Mouse (Mus musculus): ENCODE data around the gene Rmnd5b. TPM values are rescaled to one million over a fixed set of nuclear protein-coding genes. Genes with fewer than 3 reads are reported as not detected.

Rmnd5b gene
- polyA plus RNA-seq, 1 experiment, result 41.0 TPM

DNA sequence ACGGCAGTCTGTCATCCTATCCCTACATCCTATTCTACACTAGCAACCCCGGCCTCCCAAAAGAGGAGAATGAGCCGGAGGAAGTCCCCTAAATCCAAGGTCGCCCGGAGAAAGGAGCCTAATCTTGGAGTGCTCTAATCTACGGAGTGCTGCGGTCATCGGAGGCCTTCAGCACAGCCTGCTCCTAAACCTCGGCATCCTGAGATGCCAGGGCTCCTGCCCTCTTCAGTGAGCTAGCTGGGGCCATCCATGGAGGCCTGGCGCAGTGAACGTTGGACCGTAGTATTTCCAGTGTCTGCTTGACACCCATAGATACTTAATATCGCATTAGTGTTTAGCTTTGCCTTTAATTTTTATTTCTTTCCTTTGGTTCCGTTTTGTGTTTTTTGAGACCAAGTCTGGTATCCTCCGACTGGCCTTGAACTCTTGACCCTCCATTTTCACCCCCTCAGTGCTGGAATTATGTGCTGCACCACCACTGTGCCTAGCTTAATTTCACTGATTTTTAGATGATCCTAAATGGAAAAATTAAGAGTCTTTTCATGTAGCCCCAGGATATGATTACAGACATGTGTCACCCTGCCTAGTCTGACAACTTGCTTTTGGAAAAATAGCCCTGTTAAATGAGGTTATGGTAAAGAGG lies 28.5 kb downstream of the Rmnd5b start:
- peak overlapping the region; percentile 96 for H3K4me2 ChIP-seq (ENCODE audit: low read depth)
- peaks cover 42% of the 10 kb centered on the region for H3K79me2 ChIP-seq (ENCODE audit: control insufficient read depth, insufficient read depth)
- peak overlapping the region; percentile 85 for H3ac ChIP-seq (ENCODE audit: control insufficient read depth, insufficient read length)
- no peaks in the 10 kb centered on the region for H3K27me3 ChIP-seq (ENCODE audit: control insufficient read depth, insufficient read depth, insufficient read length)
- H3K36me3 ChIP-seq (ENCODE audit: control insufficient read depth, insufficient read depth), result peaks cover 33% of the 10 kb centered on the region
- peak overlapping the region; percentile 67 for H3K4me3 ChIP-seq
- TF ChIP-seq MYOD1 (IDR thresholded peaks at IDR 0.05; ENCODE audit: control insufficient read depth in 1 of 3, insufficient read length in 2 of 3, low read depth in 2 of 3), result no peak
- TF ChIP-seq USF1 (IDR thresholded peaks at IDR 0.05; ENCODE audit: low read depth), result no peak
- TF ChIP-seq MAX (IDR thresholded peaks at IDR 0.05; ENCODE audit: low read depth), result no peak
- no peak for TF ChIP-seq TCF3 (IDR thresholded peaks at IDR 0.05; ENCODE audit: insufficient read length, low read depth)
- no peak for TF ChIP-seq POLR2A (IDR thresholded peaks at IDR 0.05; ENCODE audit: insufficient read length, low read depth)
- no peak for TF ChIP-seq TCF12 (IDR thresholded peaks at IDR 0.05; ENCODE audit: insufficient read depth, poor library complexity, severe bottlenecking)
- no peak for TF ChIP-seq SRF (IDR thresholded peaks at IDR 0.05; ENCODE audit: control insufficient read depth, insufficient read length, low read depth)
- no peak for TF ChIP-seq REST (IDR thresholded peaks at IDR 0.05; ENCODE audit: insufficient read depth, insufficient read length)
- TF ChIP-seq MYOG (IDR thresholded peaks at IDR 0.05; ENCODE audit: control insufficient read depth in 1 of 3, insufficient read depth in 1 of 3, insufficient read length in 2 of 3, low read depth in 2 of 3), result no peak
- TF ChIP-seq E2F4 (IDR thresholded peaks at IDR 0.05; ENCODE audit: insufficient read depth), result no peak
- no peak for TF ChIP-seq CEBPB (IDR thresholded peaks at IDR 0.05; ENCODE audit: insufficient read depth, poor library complexity, severe bottlenecking)
- TF ChIP-seq POLR2AphosphoS2 (IDR thresholded peaks at IDR 0.05; ENCODE audit: insufficient read length, low read depth), result no peak

DNA sequence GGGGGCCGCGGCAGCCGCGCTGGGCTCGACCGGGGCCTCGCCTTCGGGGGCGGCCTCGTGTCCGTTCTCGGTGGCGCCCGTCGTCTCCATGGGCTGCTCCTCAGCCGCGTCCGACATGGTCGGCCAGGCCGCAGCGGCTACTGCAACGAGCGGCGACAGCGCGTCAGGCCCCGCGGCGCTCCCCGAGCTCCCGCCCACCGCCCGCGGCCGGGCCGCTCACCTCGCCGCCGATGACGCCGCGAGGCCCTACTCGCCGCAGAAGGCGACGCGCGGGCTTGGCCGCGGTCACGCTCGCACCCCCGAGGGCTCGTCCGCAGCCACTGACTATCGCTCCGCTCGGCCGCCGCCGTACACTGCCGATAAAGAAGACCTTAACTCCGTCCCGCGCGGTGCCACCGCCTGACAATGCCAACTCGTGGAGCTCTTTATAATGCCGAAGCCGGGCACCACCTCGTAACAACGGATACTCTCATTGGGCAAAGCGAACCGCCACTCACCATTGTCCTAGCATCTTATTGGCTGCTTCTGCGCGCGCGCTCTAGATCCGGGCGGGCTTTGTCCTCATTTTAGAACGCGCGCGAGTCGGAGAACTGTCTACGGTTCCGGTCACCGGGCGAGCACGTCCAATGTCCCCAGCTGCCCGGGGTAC lies 29.1 kb downstream of the Rmnd5b start, which contains the start of gene Hnrnpab:
Gene Hnrnpab (minus strand): TSS at position 401 of the 649 bp plus-strand sequence.
- Histone ChIP-seq H3K36me3 (ENCODE audit: control insufficient read depth, insufficient read depth) (peaks cover 39% of the 10 kb centered on the region), H3K4me3 (peak within 1 kb of the TSS; percentile 67), H3K27me3 (ENCODE audit: control insufficient read depth, insufficient read depth, insufficient read length) (no peaks in the 10 kb centered on the region), H3K4me2 (ENCODE audit: low read depth) (peak within 1 kb of the TSS; percentile 96), H3ac (ENCODE audit: control insufficient read depth, insufficient read length) (peak within 1 kb of the TSS; percentile 85), H3K79me2 (ENCODE audit: control insufficient read depth, insufficient read depth) (peaks cover 48% of the 10 kb centered on the region)
- TF ChIP-seq SRF (IDR thresholded peaks at IDR 0.05; ENCODE audit: control insufficient read depth, insufficient read length, low read depth) (no peak), POLR2AphosphoS2 (IDR thresholded peaks at IDR 0.05; ENCODE audit: insufficient read length, low read depth) (peak; percentile 94), POLR2A (IDR thresholded peaks at IDR 0.05; ENCODE audit: insufficient read length, low read depth) (peak; percentile 99), MYOD1 (IDR thresholded peaks at IDR 0.05; ENCODE audit: control insufficient read depth in 1 of 3, insufficient read length in 2 of 3, low read depth in 2 of 3) (peak in 1 of 3 experiments; percentile 34), REST (IDR thresholded peaks at IDR 0.05; ENCODE audit: insufficient read depth, insufficient read length) (peak; percentile 10), E2F4 (IDR thresholded peaks at IDR 0.05; ENCODE audit: insufficient read depth) (peak; percentile 82)

DNA sequence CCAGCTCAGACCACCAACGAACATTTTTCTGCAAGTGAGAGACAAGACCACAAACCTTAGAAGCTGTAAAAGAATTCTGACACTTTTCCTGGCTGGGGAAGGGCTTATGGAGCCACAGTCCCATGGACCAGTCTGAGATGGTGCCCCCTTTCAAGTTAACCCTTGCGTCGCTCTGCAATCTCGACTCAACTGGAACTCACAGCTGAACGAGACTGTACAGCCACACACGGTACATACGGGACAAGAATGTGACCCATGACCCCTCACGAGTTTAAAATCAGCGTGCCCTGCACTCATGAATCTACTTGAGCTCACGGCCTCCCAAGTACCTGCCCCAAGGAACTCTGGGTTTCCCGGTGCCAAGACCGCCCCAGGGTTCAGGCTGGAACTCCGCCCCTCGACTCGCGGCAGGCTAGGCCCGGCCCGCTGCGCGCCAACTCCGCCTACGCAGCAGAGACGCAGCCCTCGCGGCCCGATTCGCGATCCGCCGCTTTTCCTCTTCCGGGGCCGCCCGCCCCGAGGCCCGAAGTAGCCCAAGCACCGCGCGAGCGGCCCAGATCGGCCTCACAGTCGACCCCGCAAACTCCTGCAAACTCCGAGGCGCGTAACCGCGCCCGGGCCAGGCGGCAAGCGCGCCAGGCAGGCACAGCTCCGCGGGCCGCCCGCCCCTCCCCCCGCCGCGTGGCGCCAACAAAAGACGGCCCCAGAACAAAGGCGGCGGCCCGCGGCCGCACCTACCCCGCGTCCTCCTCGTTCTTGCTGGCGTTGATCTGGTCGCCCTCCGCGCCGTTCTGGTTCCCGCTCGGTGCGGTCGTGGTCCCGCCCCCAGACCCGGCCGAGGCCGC lies 29.9 kb downstream of the Rmnd5b start:
- Histone ChIP-seq H3K4me2 (ENCODE audit: low read depth) (peak overlapping the region; percentile 96), H3ac (ENCODE audit: control insufficient read depth, insufficient read length) (peak overlapping the region; percentile 85), H3K36me3 (ENCODE audit: control insufficient read depth, insufficient read depth) (peaks cover 46% of the 10 kb centered on the region), H3K79me2 (ENCODE audit: control insufficient read depth, insufficient read depth) (peaks cover 53% of the 10 kb centered on the region), H3K4me3 (peak overlapping the region; percentile 67), H3K27me3 (ENCODE audit: control insufficient read depth, insufficient read depth, insufficient read length) (no peaks in the 10 kb centered on the region)
- TF ChIP-seq MYOD1 (IDR thresholded peaks at IDR 0.05; ENCODE audit: control insufficient read depth in 1 of 3, insufficient read length in 2 of 3, low read depth in 2 of 3) (no peak), POLR2AphosphoS2 (IDR thresholded peaks at IDR 0.05; ENCODE audit: insufficient read length, low read depth) (peak; percentile 56), TCF3 (IDR thresholded peaks at IDR 0.05; ENCODE audit: insufficient read length, low read depth) (no peak), E2F4 (IDR thresholded peaks at IDR 0.05; ENCODE audit: insufficient read depth) (peak; percentile 42), SRF (IDR thresholded peaks at IDR 0.05; ENCODE audit: control insufficient read depth, insufficient read length, low read depth) (no peak), USF1 (IDR thresholded peaks at IDR 0.05; ENCODE audit: low read depth) (no peak), MAX (IDR thresholded peaks at IDR 0.05; ENCODE audit: low read depth) (no peak), TCF12 (IDR thresholded peaks at IDR 0.05; ENCODE audit: insufficient read depth, poor library complexity, severe bottlenecking) (no peak), POLR2A (IDR thresholded peaks at IDR 0.05; ENCODE audit: insufficient read length, low read depth) (peak; percentile 54), REST (IDR thresholded peaks at IDR 0.05; ENCODE audit: insufficient read depth, insufficient read length) (no peak), CEBPB (IDR thresholded peaks at IDR 0.05; ENCODE audit: insufficient read depth, poor library complexity, severe bottlenecking) (no peak), MYOG (IDR thresholded peaks at IDR 0.05; ENCODE audit: control insufficient read depth in 1 of 3, insufficient read depth in 1 of 3, insufficient read length in 2 of 3, low read depth in 2 of 3) (peak in 1 of 3 experiments; percentile 16)

DNA sequence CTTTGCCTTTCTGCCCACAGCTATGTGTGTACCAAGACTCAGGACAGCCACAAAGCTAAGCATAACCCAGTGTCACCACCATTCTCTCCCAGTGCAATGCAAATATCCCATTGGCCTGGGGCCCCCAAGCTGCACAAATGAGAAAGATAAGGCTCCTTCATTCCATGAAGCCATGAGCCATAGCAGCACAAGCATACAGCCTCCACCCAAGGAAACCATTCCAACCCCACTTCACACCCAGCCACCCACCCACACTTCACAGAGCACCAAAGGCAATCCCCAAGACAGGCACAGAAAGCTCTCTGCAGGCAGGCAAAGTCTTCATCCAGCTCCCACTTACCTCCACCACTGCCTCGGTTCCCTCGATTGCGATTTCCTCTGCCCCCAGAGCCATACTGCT lies 33.4 kb downstream of the Rmnd5b start:
- TF ChIP-seq E2F4 (IDR thresholded peaks at IDR 0.05; ENCODE audit: insufficient read depth), result no peak
- TF ChIP-seq POLR2A (IDR thresholded peaks at IDR 0.05; ENCODE audit: insufficient read length, low read depth), result peak; percentile 19
- TF ChIP-seq TCF12 (IDR thresholded peaks at IDR 0.05; ENCODE audit: insufficient read depth, poor library complexity, severe bottlenecking), result no peak
- H3K36me3 ChIP-seq (ENCODE audit: control insufficient read depth, insufficient read depth), result peaks cover 78% of the 10 kb centered on the region
- peaks cover 58% of the 10 kb centered on the region for H3K79me2 ChIP-seq (ENCODE audit: control insufficient read depth, insufficient read depth)
- no peak overlapping the region for H3K4me2 ChIP-seq (ENCODE audit: low read depth)
- no peaks in the 10 kb centered on the region for H3K27me3 ChIP-seq (ENCODE audit: control insufficient read depth, insufficient read depth, insufficient read length)
- no peak overlapping the region for H3K4me3 ChIP-seq
- no peak overlapping the region for H3ac ChIP-seq (ENCODE audit: control insufficient read depth, insufficient read length)
